In genomic region chr3:75557292-75557691, GRCm38 (mm10) we compare ENCODE assay signal across 8 mouse cellular contexts. TPM values are rescaled to one million over a fixed set of nuclear protein-coding genes. Genes with fewer than 3 reads are reported as not detected.
A peak's percentile ranks its signal among the peaks of the same experiment; 100 is the strongest.
DNase-seq lines count a peak whose midpoint lies in the region; ATAC-seq and TF ChIP-seq lines count a peak whose summit lies in the region.

TSS of gene Serpini1 (plus strand) at chr3:75557547.

- WGBS in bone marrow, adult 2 months = under 1% methylated on average over 19 of the region's 19 CpGs
- WGBS in heart, embryonic 10.5 days = under 1% methylated on average over 19 of the region's 19 CpGs
- WGBS in kidney, embryonic 14.5 days = 0% methylated on average over 19 of the region's 19 CpGs
- under 1% methylated on average over 19 of the region's 19 CpGs for WGBS in limb, embryonic 14.5 days
- WGBS in midbrain, embryonic 16.5 days = 0% methylated on average over 19 of the region's 19 CpGs
- WGBS in stomach, embryonic 14.5 days = under 1% methylated on average over 19 of the region's 19 CpGs

- peak; percentile 95 for ATAC-seq in kidney, embryonic 14.5 days (ENCODE audit: low FRiP score, low TSS enrichment)
- peak; percentile 88 for ATAC-seq in limb, embryonic 14.5 days (ENCODE audit: low FRiP score, low read depth)
- peak; percentile 97 for ATAC-seq in midbrain, embryonic 16.5 days
- peak; percentile 92 for ATAC-seq in stomach, embryonic 14.5 days (ENCODE audit: insufficient number of reproducible peaks, insufficient read depth, low FRiP score, low read depth)

- peak within 1 kb of the TSS; percentile 88 for H3K9ac ChIP-seq in kidney, embryonic 14.5 days (ENCODE audit: low read depth, low read length)
- peak within 1 kb of the TSS; percentile 94 for H3K9ac ChIP-seq in limb, embryonic 14.5 days (ENCODE audit: low read depth, low read length, severe bottlenecking)
- peak within 1 kb of the TSS; percentile 90 for H3K9ac ChIP-seq in midbrain, embryonic 16.5 days (ENCODE audit: low read depth, low read length)
- H3K9ac ChIP-seq in stomach, embryonic 14.5 days (replicated peaks; ENCODE audit: low read depth, low read length) = peak within 1 kb of the TSS; percentile 79

- peak within 1 kb of the TSS; percentile 82 for H3K4me2 ChIP-seq in kidney, embryonic 14.5 days (replicated peaks; ENCODE audit: low read depth, low read length)
- peak within 1 kb of the TSS; percentile 82 for H3K4me2 ChIP-seq in limb, embryonic 14.5 days (replicated peaks; ENCODE audit: low read depth, low read length, severe bottlenecking)
- H3K4me2 ChIP-seq in midbrain, embryonic 16.5 days (ENCODE audit: low read length) = peak within 1 kb of the TSS; percentile 80
- H3K4me2 ChIP-seq in stomach, embryonic 14.5 days (replicated peaks; ENCODE audit: low read depth, low read length) = peak within 1 kb of the TSS; percentile 92

- no peaks in the 10 kb centered on the region for H3K36me3 ChIP-seq in heart, embryonic 10.5 days
- H3K36me3 ChIP-seq in kidney, embryonic 14.5 days (ENCODE audit: control insufficient read depth, insufficient read depth, low read length) = no peaks in the 10 kb centered on the region
- H3K36me3 ChIP-seq in limb, embryonic 14.5 days (ENCODE audit: control insufficient read depth, insufficient read depth, low read length) = no peaks in the 10 kb centered on the region
- H3K36me3 ChIP-seq in midbrain, embryonic 16.5 days (ENCODE audit: control insufficient read depth, insufficient read depth, low read length) = no peaks in the 10 kb centered on the region
- no peaks in the 10 kb centered on the region for H3K36me3 ChIP-seq in stomach, embryonic 14.5 days (ENCODE audit: control insufficient read depth, insufficient read depth, low read length)

- DNase-seq in A20 (ENCODE audit: low read depth, low spot score) = peak; percentile 97
- peak; percentile 95 for DNase-seq in heart, embryonic 10.5 days (ENCODE audit: low spot score)
- DNase-seq in limb, embryonic 14.5 days (ENCODE audit: low spot score) = peak; percentile 91

- H3K27ac ChIP-seq in bone marrow, adult 2 months (ENCODE audit: control insufficient read depth, insufficient read depth, low read depth, low read length, poor library complexity) = peak within 1 kb of the TSS; percentile 90
- peak within 1 kb of the TSS; percentile 51 for H3K27ac ChIP-seq in embryonic fibroblast, embryonic 13.5 days (ENCODE audit: insufficient read depth, low read length)
- peak within 1 kb of the TSS; percentile 94 for H3K27ac ChIP-seq in heart, embryonic 10.5 days
- peak within 1 kb of the TSS; percentile 76 for H3K27ac ChIP-seq in kidney, embryonic 14.5 days (ENCODE audit: low read depth, low read length)
- H3K27ac ChIP-seq in limb, embryonic 14.5 days (replicated peaks; ENCODE audit: low read depth, low read length) = peak within 1 kb of the TSS; percentile 80
- H3K27ac ChIP-seq in midbrain, embryonic 16.5 days (ENCODE audit: low read length) = peak within 1 kb of the TSS; percentile 89
- H3K27ac ChIP-seq in stomach, embryonic 14.5 days (ENCODE audit: low read length) = peak within 1 kb of the TSS; percentile 66

- peak; percentile 55; the same call in 1 of the 2 replicates for TF ChIP-seq POLR2A in bone marrow, adult 2 months (IDR thresholded peaks at IDR 0.05; ENCODE audit: borderline replicate concordance, control insufficient read depth, low read depth, low read length)
- peak; percentile 83 for TF ChIP-seq POLR2A in embryonic fibroblast, embryonic 13.5 days (IDR thresholded peaks at IDR 0.05; ENCODE audit: low read depth, low read length)
- 0 out of 2 replicates have a peak, but pooled peaks have one; percentile 14 for TF ChIP-seq POLR2A in limb, embryonic 14.5 days (IDR thresholded peaks at IDR 0.05; ENCODE audit: borderline replicate concordance, extremely low read depth, insufficient read depth, insufficient read length)

- H3K4me3 ChIP-seq in bone marrow, adult 2 months (replicated peaks; ENCODE audit: control insufficient read depth, low read depth, low read length) = peak within 1 kb of the TSS; percentile 87
- peak within 1 kb of the TSS; percentile 95 for H3K4me3 ChIP-seq in embryonic fibroblast, embryonic 13.5 days (ENCODE audit: insufficient read depth, low read length)
- peak within 1 kb of the TSS; percentile 94 for H3K4me3 ChIP-seq in heart, embryonic 10.5 days
- H3K4me3 ChIP-seq in kidney, embryonic 14.5 days (ENCODE audit: low read length) = peak within 1 kb of the TSS; percentile 91
- peak within 1 kb of the TSS; percentile 94 for H3K4me3 ChIP-seq in limb, embryonic 14.5 days (replicated peaks; ENCODE audit: low read length)
- H3K4me3 ChIP-seq in midbrain, embryonic 16.5 days (ENCODE audit: low read depth, low read length) = peak within 1 kb of the TSS; percentile 82
- H3K4me3 ChIP-seq in stomach, embryonic 14.5 days (ENCODE audit: low read depth, low read length) = peak within 1 kb of the TSS; percentile 91

- H3K4me1 ChIP-seq in bone marrow, adult 2 months (ENCODE audit: control insufficient read depth, insufficient read depth, low read length) = no peaks in the 10 kb centered on the region
- no peaks in the 10 kb centered on the region; the same call in 1 of the 2 replicates for H3K4me1 ChIP-seq in embryonic fibroblast, embryonic 13.5 days (ENCODE audit: control insufficient read depth, insufficient read depth, low read length)
- H3K4me1 ChIP-seq in heart, embryonic 10.5 days = peaks cover 4% of the 10 kb centered on the region; the same call in 1 of the 2 replicates
- peaks cover 3% of the 10 kb centered on the region; the same call in 1 of the 2 replicates for H3K4me1 ChIP-seq in kidney, embryonic 14.5 days (ENCODE audit: control insufficient read depth, insufficient read depth, low read length)
- H3K4me1 ChIP-seq in limb, embryonic 14.5 days (ENCODE audit: control insufficient read depth, insufficient read depth, low read length) = peaks cover 5% of the 10 kb centered on the region
- H3K4me1 ChIP-seq in midbrain, embryonic 16.5 days (ENCODE audit: control insufficient read depth, insufficient read depth, low read length) = peaks cover 13% of the 10 kb centered on the region
- H3K4me1 ChIP-seq in stomach, embryonic 14.5 days (ENCODE audit: control insufficient read depth, insufficient read depth, low read length) = no peaks in the 10 kb centered on the region

- H3K9me3 ChIP-seq in heart, embryonic 10.5 days = no peaks in the 10 kb centered on the region
- no peaks in the 10 kb centered on the region for H3K9me3 ChIP-seq in kidney, embryonic 14.5 days (ENCODE audit: control insufficient read depth, low read length)
- H3K9me3 ChIP-seq in limb, embryonic 14.5 days (ENCODE audit: control insufficient read depth, low read length) = no peaks in the 10 kb centered on the region
- H3K9me3 ChIP-seq in midbrain, embryonic 16.5 days (replicated peaks; ENCODE audit: control insufficient read depth, low read length, poor library complexity, severe bottlenecking) = no peaks in the 10 kb centered on the region
- H3K9me3 ChIP-seq in stomach, embryonic 14.5 days (ENCODE audit: control insufficient read depth, low read depth, low read length) = no peaks in the 10 kb centered on the region

- TF ChIP-seq CTCF in bone marrow, adult 2 months (IDR thresholded peaks at IDR 0.05; ENCODE audit: control insufficient read depth, insufficient read depth, low read length) = no peak
- TF ChIP-seq CTCF in embryonic fibroblast, embryonic 13.5 days (IDR thresholded peaks at IDR 0.05; ENCODE audit: borderline replicate concordance, insufficient read depth, low read length) = no peak

- H3K27me3 ChIP-seq in heart, embryonic 10.5 days (ENCODE audit: insufficient read depth, poor library complexity, severe bottlenecking) = no peaks in the 10 kb centered on the region
- H3K27me3 ChIP-seq in kidney, embryonic 14.5 days (ENCODE audit: control insufficient read depth, insufficient read depth, low read length) = no peaks in the 10 kb centered on the region
- no peaks in the 10 kb centered on the region for H3K27me3 ChIP-seq in limb, embryonic 14.5 days (ENCODE audit: control insufficient read depth, insufficient read depth, low read length)
- no peaks in the 10 kb centered on the region for H3K27me3 ChIP-seq in midbrain, embryonic 16.5 days (ENCODE audit: control insufficient read depth, insufficient read depth, low read depth, low read length)
- H3K27me3 ChIP-seq in stomach, embryonic 14.5 days (ENCODE audit: control insufficient read depth, insufficient read depth, low read length) = no peaks in the 10 kb centered on the region

RNA-seq across cellular contexts. Expression of gene Serpini1, which starts in this region (rescaled TPM):
- polyA plus RNA-seq in bone marrow, adult 2 months (2011; ENCODE audit: insufficient read depth, insufficient read length, low replicate concordance, missing spikeins) = 0.31 and 1.3 TPM in 2 replicates
- 1.9 and 2.2 TPM in 2 replicates for polyA plus RNA-seq in embryonic fibroblast, embryonic 13.5 days (2011; ENCODE audit: insufficient read length, low read depth, missing spikeins)
- 0.76 and 1.3 TPM in 2 replicates for polyA plus RNA-seq in heart, embryonic 10.5 days (2016; fragmentation: Nextera tagmentation; extraction: Ambion mirVana)
- 4.3 and 4.4 TPM in 2 replicates for polyA plus RNA-seq in kidney, embryonic 14.5 days (2014; fragmentation: Nextera tagmentation; extraction: Ambion mirVana)
- polyA plus RNA-seq in limb, embryonic 14.5 days (2012; rRNA removed) = 2.2 and 3.0 TPM in 2 replicates
- polyA plus RNA-seq in limb, embryonic 14.5 days (2014; fragmentation: Nextera tagmentation; extraction: Ambion mirVana) = 4.5 and 5.1 TPM in 2 replicates
- polyA plus RNA-seq in midbrain, embryonic 16.5 days (2015; fragmentation: Nextera tagmentation; extraction: Ambion mirVana) = 130 and 145 TPM in 2 replicates
- 20.3 and 24.4 TPM in 2 replicates for polyA plus RNA-seq in stomach, embryonic 14.5 days (2014; fragmentation: Nextera tagmentation; extraction: Ambion mirVana)

Comparison
In these comparisons a context has a peak if more than half of its experiments do, and no peak if none do; other contexts are left out.
1. Peak in every context shown above with its lines: DNase-seq, ATAC-seq, H3K4me3 ChIP-seq and H3K27ac ChIP-seq.
2. POLR2A ChIP-seq: peak in every context shown above with its lines; median percentile 83 in embryonic fibroblast, embryonic 13.5 days; 55 in bone marrow, adult 2 months; 14 in limb, embryonic 14.5 days.